Mouse (Mus musculus) layer of hippocampus, postnatal 25 days (tissue): ENCODE results near the gene Adgrl2. TPM values are rescaled to one million over a fixed set of nuclear protein-coding genes. Genes with fewer than 3 reads are reported as not detected.

ENCODE experiments used
- DNase-seq, 2 experiments: peaks; one replicate each; pipeline ENCODE4 v3.0.0; 2022; ENCODE audit warnings: mixed read lengths in 2 of 2, low spot score in 1 of 2; ENCODE audit errors: extremely low spot score in 1 of 2
- total RNA-seq, 2 experiments: library from RNA; stranded (reverse); gene quantifications; 2 replicates each; pipeline ENCODE4 v1.2.3; 2021

Adgrl2 gene
- total RNA-seq, 2 experiments from 2014 or later, result 60.1 to 70.2 TPM

DNA sequence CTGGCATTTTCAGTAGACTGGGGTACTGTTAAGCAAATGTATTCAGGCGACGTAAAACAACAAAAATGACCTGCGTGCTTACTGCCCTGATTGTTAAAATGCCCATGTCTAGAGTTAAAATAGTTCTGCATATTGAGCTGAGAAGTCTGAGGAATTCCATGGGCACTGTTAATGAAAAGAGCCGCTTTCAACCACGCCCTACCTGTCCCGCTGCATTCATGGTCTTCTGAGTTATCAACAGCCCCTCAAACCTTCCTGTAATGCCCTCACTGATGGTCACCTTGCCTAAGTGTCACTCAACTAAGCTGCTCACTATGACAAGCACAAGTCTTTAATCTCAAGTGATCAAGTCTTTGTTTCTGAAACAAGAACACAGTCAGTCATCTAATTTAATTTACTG lies 12.5 kb downstream of the Adgrl2 start:
- no peak for DNase-seq

DNA sequence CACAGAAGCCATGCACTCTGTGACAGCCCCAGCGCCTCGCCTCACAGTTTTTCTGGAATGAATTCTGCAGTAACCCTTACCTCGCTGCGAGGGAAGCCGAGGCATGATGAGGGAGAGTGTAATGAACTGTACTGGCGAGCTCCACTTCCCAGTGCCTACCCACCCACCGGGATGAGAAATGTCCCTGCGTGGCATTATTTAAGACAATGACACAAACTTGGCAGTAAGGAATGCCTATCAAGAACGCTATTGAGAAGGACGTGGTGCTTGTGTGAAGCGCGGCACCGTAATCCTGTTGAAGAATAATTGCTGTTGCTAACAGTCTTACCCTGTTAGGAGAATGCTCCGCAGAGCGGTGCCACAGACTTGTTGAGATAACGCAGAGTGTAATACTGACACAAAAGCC lies 13.2 kb downstream of the Adgrl2 start:
- no peak for DNase-seq

DNA sequence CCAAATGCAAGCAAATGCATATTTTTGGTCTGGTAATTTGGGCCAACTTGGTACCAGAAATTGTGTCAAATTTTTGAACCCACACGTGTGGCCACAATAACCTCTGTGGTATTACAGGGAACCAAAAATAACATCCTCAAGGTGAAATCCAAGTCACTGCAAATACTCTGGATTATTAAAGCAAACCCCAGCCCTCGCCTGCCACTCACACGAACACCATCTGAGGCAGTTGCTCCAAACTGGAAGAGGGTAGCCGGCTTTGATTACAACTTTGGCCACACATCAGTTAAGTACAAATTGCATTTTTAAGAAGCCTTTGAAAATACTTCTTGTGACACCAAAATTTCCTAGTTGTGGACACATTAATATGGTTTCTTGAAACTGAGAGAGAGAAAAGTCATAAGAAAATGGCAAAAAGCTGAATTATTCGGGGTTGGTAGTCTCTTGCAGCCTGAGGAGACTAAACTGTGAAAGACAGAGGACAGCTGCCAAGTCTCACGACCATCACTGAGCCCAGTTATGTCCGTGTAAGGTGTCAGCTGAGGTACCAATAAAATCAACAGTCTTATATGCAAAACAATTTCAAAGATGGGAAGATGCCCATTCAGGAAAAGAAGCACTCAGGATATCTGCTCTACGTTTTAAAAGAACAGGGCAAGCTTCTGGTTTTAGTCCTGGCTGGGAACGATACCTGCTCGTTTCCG lies 18.3 kb downstream of the Adgrl2 start:
- no peak for DNase-seq

DNA sequence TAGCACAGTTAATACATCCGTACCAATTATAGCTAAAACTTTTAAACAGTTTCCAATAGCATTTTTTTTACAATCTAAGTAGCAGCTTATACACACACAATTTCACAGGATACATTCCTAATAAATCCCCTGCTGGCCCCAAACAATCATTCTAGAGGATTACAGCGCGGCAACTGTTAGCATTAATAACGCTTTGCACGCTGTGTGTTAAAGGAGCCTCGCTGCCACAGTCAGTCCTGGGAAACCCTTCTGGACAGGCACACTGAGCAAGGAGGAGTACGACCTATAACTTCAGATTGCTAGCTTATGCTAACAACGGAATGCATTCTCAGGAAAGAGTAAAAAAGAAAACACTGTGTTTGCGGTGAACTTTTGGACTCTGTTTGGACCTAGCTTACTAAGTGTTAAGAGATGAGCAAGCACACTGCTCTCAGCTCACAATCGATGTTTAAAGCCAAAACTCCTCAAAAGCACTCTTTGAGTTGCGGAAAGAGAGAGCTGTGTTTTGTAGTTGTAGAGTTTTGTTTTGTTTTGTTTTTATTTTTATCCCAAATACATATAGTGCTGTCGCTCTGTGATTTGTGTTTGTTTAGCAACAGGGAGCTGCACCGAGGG lies 25.3 kb downstream of the Adgrl2 start:
- DNase-seq, result no peak

DNA sequence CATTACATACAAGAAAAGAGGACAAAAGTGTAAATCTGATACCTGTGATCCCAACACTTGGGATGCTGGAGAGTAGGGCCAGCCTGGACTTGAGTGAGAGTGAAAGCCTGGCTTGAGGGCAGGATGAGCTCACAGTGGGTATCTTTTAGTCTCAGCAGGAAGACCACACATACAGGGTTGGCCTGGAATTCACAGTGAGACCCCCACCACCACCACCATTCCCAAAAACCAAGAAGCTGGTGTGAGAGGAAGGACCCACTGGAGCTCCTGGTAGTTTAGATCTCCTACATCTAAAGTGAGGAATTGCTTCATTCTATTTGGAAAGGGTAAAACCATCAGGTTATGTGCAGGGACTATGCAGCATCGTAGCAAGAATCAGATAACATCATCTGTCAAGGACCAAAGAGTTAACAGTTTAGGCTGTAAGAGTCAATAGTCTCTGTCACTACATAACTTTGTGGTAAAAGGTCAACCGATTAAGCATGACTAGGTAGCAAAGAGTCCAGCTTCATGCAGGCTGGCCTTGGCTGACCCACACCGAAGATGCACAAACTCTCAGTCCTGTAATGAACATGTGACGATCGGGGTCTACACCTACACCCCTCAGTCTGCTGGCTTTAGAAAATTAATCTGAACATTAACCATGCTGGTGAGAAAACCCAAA lies 26.8 kb downstream of the Adgrl2 start:
- DNase-seq, result no peak

DNA sequence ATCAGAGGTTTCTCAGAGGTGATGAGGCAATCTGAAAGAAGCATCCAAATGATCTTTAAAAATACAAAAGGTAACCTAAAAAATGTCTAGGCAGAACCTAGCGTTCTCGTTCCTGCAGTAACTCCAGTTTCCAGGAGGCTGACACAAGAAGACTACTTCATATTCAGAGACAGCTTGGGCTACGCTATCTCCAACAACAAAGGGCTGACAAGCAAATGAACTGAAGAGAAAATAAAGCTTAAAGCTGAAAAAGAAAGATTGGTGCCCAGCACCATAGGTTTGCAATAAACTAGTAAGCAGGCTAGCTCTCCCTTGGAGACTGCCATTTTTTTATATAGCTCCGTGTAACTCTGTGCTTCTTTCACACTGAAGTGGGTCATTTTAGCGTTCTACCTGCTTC lies 28.7 kb downstream of the Adgrl2 start:
- DNase-seq, result no peak

DNA sequence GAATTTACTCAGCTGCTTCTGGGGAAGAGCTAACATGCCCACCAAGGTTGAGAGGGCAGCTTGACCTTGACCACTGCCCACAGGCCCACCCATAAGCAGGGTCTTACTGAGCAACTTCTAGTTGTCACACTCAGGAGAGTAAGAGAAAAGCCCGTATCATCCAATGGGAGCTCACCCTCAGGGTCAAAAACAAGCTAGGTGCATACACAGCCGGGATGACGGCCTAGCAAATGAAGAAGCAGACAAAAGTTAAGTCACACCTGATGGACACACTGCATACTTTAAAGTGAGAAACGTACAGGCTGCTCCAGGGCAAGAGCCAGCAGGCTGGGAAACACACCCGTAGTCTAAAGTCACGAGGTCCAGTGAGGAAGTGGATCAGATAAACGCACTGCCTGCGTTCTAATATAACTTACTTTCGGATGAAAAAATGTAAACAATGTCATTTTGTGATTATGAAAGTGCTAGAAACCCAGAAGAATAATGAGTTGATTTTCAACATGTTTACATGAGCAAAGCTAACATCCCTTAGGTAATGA lies 29.5 kb downstream of the Adgrl2 start:
- no peak for DNase-seq

DNA sequence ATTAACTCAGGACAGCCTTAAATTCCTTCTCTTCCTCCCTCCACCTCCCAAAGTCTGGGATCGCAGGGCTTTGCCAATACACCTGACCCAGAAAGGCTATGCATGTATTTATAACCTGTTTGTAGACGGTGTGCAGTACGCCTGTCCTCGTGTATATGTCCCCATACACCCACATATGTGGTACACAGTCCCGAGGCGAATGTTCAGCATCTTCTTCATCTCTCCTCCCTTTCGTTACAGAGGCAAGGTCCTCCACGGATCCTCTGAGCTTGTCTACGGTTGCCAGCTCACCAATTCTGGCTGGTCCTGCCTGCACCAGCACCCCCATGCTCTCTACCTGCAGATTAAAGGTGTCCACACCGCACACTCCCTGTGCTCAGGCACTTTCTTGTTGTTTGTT lies 30.1 kb downstream of the Adgrl2 start:
- no peak for DNase-seq

DNA sequence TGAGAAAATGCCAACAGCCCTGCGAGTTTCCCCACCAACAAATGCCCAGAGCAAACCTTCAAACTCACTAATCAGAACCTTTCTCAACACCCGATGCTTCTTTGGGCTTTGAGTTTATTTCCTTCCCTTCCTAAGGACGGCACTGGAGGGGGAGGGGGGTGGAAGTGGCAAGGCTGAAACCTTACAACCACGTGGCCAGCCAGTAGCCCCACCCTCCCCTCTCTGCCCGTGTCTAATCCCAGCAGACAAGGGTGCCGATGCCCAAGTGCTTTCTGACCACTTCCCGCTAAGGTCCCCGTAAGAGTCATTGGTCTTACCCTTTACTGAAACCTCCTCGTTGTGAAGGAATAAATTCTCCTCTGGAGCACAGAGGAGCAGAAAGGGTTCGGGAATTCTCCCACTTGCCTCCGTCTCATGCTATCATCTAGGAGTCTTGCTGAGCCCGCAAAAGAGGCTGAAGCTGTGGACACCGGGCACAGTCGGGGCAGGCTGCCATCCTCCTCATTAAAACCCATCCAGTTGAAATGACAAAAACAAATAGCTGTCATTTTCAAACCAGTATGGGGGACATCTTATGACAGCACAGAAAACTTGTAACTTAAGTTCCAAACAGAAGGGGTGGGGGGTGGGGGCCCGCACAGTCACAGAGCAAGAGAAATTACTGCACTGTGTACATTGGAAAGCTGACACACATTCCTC lies 30.9 kb downstream of the Adgrl2 start:
- DNase-seq, result no peak

DNA sequence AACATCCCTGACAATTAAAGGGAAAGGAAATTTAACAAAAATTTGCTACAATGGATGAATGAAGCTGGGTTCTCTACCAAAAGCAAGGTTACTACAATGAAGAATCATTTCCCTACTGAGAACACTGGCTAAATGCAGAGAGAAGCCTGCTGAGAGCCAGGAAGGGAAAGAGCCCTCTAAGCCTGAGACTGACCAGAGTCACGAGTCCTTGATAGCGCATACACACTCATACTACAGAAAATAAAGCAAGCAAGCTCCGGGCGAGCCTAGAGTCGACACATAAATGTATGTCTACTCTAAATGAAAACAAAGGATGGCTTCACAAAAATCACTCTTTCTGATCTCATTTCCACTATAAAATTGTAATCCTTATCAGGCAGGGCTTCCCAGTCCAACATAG lies 31.6 kb downstream of the Adgrl2 start:
- DNase-seq, result no peak

DNA sequence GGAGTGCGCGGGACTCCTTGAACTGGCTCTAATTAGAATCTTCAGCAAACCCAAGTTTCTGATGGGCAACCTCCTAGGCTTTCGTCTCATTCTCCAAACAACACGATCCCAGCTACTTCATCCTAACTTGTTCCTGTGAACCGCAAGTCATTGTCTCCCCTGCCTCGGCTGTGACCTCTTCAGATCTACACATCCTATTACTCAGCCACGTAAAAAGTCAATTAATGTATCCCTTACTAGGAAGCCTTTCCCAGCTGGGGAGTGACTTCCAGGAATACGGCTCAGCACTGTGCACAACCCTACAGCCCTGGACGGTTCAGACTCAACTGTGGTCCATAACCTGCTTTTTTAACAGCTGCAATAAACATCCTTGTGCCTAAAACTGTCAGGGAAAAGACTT lies 32.2 kb downstream of the Adgrl2 start:
- no peak for DNase-seq

DNA sequence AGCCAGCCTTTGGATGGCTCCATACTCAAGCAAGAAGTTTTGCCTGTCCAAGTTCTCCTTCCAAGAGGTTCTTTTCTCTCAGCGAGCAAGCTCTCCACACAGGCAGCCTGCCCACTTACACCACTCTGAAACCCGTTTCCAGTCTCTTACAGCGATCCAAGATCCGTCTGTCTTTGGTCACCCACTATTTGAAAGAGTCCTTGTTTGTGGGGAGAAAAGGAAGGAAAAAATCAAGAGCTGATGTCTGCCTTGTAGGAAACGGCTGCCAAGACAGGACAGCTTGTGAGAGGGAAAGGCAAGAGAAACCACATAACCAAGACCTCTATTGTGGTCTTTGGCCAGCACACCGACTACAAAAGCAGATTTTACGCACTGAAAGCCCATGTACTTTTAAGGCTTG lies 33.5 kb downstream of the Adgrl2 start:
- DNase-seq, result no peak

DNA sequence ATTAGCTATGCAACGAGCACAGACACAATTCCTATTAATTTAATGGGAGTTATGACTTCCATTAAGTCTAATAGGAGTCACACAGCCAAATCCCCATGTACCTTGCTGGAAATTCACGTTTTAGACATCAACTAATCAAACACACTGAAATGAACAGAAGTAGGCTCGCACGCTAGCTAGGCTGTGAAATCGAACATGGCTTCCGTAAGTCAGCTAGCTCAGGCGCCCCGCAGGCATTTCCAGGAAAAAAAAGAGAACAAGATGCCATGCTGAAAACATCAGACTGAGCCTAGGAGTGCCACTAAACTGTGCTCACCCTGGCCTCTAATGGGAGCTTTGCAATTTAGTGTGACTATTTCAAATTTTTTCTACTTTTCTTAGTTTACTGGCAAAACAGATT lies 40.6 kb downstream of the Adgrl2 start:
- DNase-seq, result no peak

DNA sequence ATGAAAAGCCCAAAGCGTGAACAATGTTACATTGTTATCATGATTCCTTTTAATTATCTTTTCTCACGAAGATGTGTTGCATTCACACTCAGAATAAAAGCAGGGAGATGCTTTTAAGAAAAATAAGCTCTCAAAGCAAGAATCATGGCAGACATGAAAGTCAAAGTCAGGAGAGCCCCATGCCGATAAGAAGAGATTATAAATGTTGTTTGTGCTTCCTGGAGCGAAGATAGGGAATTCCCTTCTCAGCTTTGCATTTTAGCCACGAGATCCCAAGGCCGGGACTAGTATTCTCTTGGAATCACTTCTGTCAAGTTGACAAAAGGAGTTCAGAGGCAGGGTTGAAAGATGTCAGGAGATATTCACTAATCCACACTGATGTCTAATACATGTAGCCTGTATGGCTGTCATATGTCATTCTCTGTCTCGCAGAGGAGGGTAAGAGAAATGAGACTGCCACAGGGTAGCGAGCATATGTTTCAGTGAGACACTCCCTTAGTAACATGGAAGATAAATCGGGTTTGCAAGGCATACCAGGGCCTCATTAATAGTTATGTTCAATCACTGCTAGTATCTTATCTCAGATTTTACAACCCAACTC lies 42.5 kb downstream of the Adgrl2 start:
- no peak for DNase-seq

DNA sequence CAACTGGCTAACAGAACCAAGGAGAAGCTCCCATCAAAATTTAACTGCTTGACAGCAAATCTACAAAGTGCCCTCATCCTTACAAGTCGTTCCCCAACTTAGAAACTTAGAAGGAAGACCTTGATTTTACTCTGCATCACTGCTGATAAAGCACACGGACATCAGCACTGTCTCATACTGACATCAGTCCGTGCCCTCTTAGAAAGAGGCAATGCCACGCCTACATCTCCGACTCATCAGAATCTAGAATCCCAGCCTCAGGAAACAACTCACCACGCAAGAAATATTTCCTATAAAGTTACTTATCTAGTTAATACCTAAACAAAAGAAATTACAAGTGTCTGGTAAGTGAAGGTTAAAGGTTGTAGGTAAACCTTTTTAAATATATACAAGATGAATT lies 43.1 kb downstream of the Adgrl2 start:
- no peak for DNase-seq

DNA sequence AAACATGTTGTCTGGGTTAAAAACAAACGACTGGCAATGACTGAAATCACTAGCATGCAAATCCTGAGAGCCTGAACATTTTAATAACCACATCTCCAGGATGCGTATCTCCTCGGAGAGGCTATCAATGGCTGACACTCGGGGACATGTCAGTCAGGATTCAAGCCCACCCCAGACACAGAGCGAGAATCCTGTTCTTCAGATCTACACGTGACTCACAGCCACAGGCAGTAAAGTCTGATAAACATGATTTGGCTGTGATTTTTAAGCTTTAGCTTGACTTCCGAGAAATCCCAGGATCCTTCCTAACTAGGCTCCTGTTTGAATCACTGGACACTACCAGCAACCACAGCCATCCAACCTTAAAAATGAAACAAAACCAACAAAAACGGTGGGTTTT lies 44.8 kb downstream of the Adgrl2 start:
- no peak for DNase-seq

DNA sequence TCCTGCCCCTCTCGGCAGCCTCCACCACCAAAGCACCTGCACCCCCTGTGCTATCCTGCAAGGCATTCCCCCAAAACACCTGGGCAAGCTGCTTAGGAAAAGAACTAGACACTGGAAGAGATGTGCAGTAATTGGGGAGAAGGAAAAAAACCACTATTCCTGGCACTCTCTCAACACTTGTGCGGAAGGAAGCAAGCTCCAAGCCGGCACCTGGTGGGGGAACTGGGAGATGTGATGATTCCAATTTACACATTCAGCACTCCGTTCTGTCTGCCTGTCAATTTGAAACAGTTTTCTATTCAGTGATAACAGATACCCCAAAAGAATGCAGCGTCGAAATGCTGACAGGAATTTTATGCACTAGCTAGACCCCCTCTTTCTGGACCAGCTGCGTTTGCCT lies 50.9 kb downstream of the Adgrl2 start:
- no peak for DNase-seq

DNA sequence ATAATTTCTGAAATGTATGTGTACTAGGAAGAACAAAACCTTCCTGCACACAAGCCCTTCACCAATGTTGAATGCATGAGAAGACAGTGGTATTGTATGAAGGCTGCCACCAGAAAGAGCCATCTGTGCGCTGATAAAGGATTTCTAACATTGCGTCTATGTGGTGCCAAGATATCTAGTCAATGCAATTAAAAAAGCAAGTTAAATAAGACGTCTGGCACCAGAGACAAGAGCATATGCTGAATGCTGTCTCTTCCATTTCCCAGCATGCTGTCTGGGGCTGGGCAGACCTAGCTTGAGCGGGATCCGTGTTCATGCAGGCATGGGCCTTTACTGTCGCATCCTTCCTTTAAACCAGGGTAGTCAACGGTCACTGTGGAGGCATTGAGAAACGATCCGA lies 55.3 kb downstream of the Adgrl2 start:
- no peak for DNase-seq

DNA sequence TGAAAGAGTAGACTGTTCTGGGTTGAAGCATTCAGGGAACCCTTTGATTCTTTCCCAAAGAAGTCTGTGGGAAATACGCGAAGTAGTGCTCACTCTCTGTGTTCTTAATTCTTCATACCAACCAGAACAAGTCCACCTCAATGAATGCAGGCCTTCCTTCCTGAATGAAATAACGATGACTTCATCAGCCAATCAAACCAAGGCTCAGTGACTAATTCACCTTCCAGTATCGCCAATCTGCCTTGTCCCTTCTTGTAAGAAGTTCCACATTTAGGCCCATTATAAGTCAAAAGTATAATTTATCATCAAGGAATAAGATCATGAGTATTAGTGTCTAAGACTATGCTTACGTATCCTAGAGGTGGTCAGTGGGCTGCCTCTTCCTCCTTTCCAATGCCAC lies 56.1 kb downstream of the Adgrl2 start:
- DNase-seq, result no peak

DNA sequence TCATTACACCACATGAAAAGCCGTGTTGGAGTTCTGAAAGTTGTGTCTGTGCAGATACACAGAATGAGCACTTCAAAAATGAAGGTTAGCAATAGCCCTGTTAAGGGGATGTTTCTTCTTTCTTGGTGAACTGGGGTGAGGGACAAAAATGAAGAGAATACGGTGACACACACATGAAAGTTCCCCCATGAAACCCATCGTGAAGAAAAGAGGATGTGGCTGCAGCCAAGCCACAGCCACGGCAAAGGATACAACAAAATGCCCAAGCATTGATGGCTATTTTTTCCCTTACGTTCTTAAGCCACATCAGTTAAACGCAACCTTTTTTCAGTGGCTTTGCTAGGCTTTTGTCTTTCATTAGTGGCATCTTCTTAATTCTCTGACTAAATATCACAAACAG lies 57.2 kb downstream of the Adgrl2 start:
- no peak for DNase-seq

DNA sequence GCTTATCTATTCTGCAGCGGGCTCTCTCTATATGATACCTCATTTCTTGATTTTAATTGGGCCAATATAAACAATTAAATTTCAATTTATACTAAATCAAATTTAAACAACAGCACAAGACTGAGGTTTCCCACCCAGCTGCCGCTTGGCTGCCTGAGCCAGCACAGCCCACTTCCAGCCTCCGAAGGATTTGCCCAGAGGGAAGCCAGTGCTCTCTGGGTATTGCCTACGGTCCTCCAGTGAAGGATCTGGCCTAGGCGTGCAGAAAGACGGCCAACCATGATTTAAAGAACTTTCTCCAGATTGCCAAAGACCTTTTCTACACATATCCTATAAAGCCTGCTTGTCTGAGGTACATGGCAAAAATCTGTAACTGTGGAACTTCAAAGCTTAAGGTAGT lies 59.4 kb downstream of the Adgrl2 start:
- DNase-seq, result no peak
